Comparison of ENCODE assay signal across 8 mouse cellular contexts in genomic region chrX:159372753-159373144, GRCm38 (mm10). TPM values are rescaled to one million over a fixed set of nuclear protein-coding genes. Genes with fewer than 3 reads are reported as not detected.
DNase-seq lines count a peak whose midpoint lies in the region; ATAC-seq and TF ChIP-seq lines count a peak whose summit lies in the region.

No protein-coding gene starts in this region.

- H3K27me3 ChIP-seq in kidney, postnatal 0 days (ENCODE audit: insufficient read depth, low read length): no peaks in the 10 kb centered on the region
- no peaks in the 10 kb centered on the region for H3K27me3 ChIP-seq in embryonic facial prominence, embryonic 11.5 days (ENCODE audit: control insufficient read depth, insufficient read depth, low read length)
- no peaks in the 10 kb centered on the region for H3K27me3 ChIP-seq in intestine, embryonic 14.5 days (replicated peaks; ENCODE audit: control insufficient read depth, insufficient read depth, low read length)
- H3K27me3 ChIP-seq in myocyte (ENCODE audit: control insufficient read depth, insufficient read depth, insufficient read length): no peaks in the 10 kb centered on the region

- no peaks in the 10 kb centered on the region for H3K9me3 ChIP-seq in kidney, postnatal 0 days (replicated peaks; ENCODE audit: low read length)
- H3K9me3 ChIP-seq in embryonic facial prominence, embryonic 11.5 days (replicated peaks; ENCODE audit: control insufficient read depth, low read length): no peaks in the 10 kb centered on the region
- H3K9me3 ChIP-seq in intestine, embryonic 14.5 days (ENCODE audit: control insufficient read depth, low read length): no peaks in the 10 kb centered on the region

- H3K79me2 ChIP-seq in myocyte (ENCODE audit: control insufficient read depth, insufficient read depth): peaks cover 40% of the 10 kb centered on the region

- peak overlapping the region; percentile 71 for H3K9ac ChIP-seq in kidney, postnatal 0 days (ENCODE audit: low read depth, low read length)
- H3K9ac ChIP-seq in embryonic facial prominence, embryonic 11.5 days (replicated peaks; ENCODE audit: low read length): peak overlapping the region; percentile 70
- peak overlapping the region; percentile 64 for H3K9ac ChIP-seq in intestine, embryonic 14.5 days (ENCODE audit: low read length)

- H3K36me3 ChIP-seq in kidney, postnatal 0 days (ENCODE audit: insufficient read depth, low read length): no peaks in the 10 kb centered on the region
- H3K36me3 ChIP-seq in embryonic facial prominence, embryonic 11.5 days (replicated peaks; ENCODE audit: control insufficient read depth, insufficient read depth, low read depth, low read length): no peaks in the 10 kb centered on the region
- no peaks in the 10 kb centered on the region; the same call in none of the 2 replicates for H3K36me3 ChIP-seq in intestine, embryonic 14.5 days (ENCODE audit: control insufficient read depth, insufficient read depth, low read length)
- H3K36me3 ChIP-seq in myocyte (ENCODE audit: control insufficient read depth, insufficient read depth): no peaks in the 10 kb centered on the region

- H3ac ChIP-seq in myocyte (ENCODE audit: control insufficient read depth, insufficient read length): peak overlapping the region; percentile 54

- TF ChIP-seq CTCF in kidney, postnatal 0 days (IDR thresholded peaks at IDR 0.05; ENCODE audit: low read depth): no peak

- H3K4me1 ChIP-seq in kidney, postnatal 0 days (replicated peaks; ENCODE audit: insufficient read depth, low read length): no peaks in the 10 kb centered on the region
- no peaks in the 10 kb centered on the region for H3K4me1 ChIP-seq in embryonic facial prominence, embryonic 11.5 days (ENCODE audit: control insufficient read depth, insufficient read depth, low read length)
- H3K4me1 ChIP-seq in intestine, embryonic 14.5 days (replicated peaks; ENCODE audit: control insufficient read depth, insufficient read depth, low read length): no peaks in the 10 kb centered on the region

- peak overlapping the region; percentile 83 for H3K27ac ChIP-seq in kidney, postnatal 0 days
- H3K27ac ChIP-seq in embryonic facial prominence, embryonic 11.5 days (replicated peaks; ENCODE audit: low read depth, low read length): no peak overlapping the region; the same call in 1 of the 2 replicates
- H3K27ac ChIP-seq in intestine, embryonic 14.5 days (ENCODE audit: low read depth): peak overlapping the region; percentile 65; the same call in 1 of the 2 replicates

- 29% methylated on average over 9 of the region's 9 CpGs for WGBS in kidney, postnatal 0 days
- 20% methylated on average over 9 of the region's 9 CpGs for WGBS in embryonic facial prominence, embryonic 11.5 days
- WGBS in intestine, embryonic 14.5 days: 10% methylated on average over 9 of the region's 9 CpGs

- TF ChIP-seq POLR2A in myocyte (IDR thresholded peaks at IDR 0.05; ENCODE audit: insufficient read length, low read depth): no peak

- peak overlapping the region; percentile 69 for H3K4me3 ChIP-seq in kidney, postnatal 0 days (replicated peaks; ENCODE audit: low read depth, low read length)
- H3K4me3 ChIP-seq in embryonic facial prominence, embryonic 11.5 days (ENCODE audit: low read depth, low read length): peak overlapping the region; percentile 67
- H3K4me3 ChIP-seq in intestine, embryonic 14.5 days (ENCODE audit: low read depth, low read length): peak overlapping the region; percentile 56
- H3K4me3 ChIP-seq in myocyte: peak overlapping the region; percentile 57

- peak; percentile 2 for DNase-seq in kidney, postnatal 0 days (ENCODE audit: low spot score)
- no peak for DNase-seq in kidney, adult 18-20 months
- no peak for DNase-seq in embryonic facial prominence, embryonic 11.5 days (ENCODE audit: low spot score)
- DNase-seq in intestine, embryonic 14.5 days (ENCODE audit: low spot score): no peak
- DNase-seq in ovary, postnatal 36 days (ENCODE audit: low spot score): no peak
- no peak for DNase-seq in layer of hippocampus, adult 9-11 months
- no peak for DNase-seq in thymus, postnatal 25 days

- ATAC-seq in kidney, postnatal 0 days (replicated peaks; ENCODE audit: low FRiP score, low read depth): no peak
- no peak for ATAC-seq in embryonic facial prominence, embryonic 11.5 days (replicated peaks; ENCODE audit: insufficient number of reproducible peaks, low FRiP score, low TSS enrichment, low read depth)
- no peak for ATAC-seq in intestine, embryonic 14.5 days (replicated peaks; ENCODE audit: low FRiP score, low TSS enrichment, low read depth)

- peak overlapping the region; percentile 53 for H3K4me2 ChIP-seq in kidney, postnatal 0 days (ENCODE audit: low read length)
- peak overlapping the region; percentile 33 for H3K4me2 ChIP-seq in embryonic facial prominence, embryonic 11.5 days (ENCODE audit: low read depth, low read length)
- peak overlapping the region; percentile 52 for H3K4me2 ChIP-seq in intestine, embryonic 14.5 days (ENCODE audit: low read length)
- peak overlapping the region; percentile 62 for H3K4me2 ChIP-seq in myocyte (ENCODE audit: low read depth)

TF ChIP-seq in myocyte, 11 proteins besides CTCF, POLR2A, EP300 and RAD21:
- no peak for TF ChIP-seq SRF (IDR thresholded peaks at IDR 0.05; ENCODE audit: control insufficient read depth, insufficient read length, low read depth)
- TF ChIP-seq POLR2AphosphoS2 (IDR thresholded peaks at IDR 0.05; ENCODE audit: insufficient read length, low read depth): no peak
- TF ChIP-seq E2F4 (IDR thresholded peaks at IDR 0.05; ENCODE audit: insufficient read depth): no peak
- TF ChIP-seq TCF12 (IDR thresholded peaks at IDR 0.05; ENCODE audit: insufficient read depth, poor library complexity, severe bottlenecking): no peak
- no peak for TF ChIP-seq USF1 (IDR thresholded peaks at IDR 0.05; ENCODE audit: low read depth)
- TF ChIP-seq MAX (IDR thresholded peaks at IDR 0.05; ENCODE audit: low read depth): no peak

RNA-seq across cellular contexts. Expression of gene Eif1ax, which starts 0.8 kb away (rescaled TPM):
- 104 and 108 TPM in 2 replicates for polyA plus RNA-seq in kidney, postnatal 0 days (2015; fragmentation: Nextera tagmentation; extraction: Ambion mirVana)
- 151 and 165 TPM in 2 replicates for polyA plus RNA-seq in embryonic facial prominence, embryonic 11.5 days (2014; fragmentation: Nextera tagmentation; extraction: Ambion mirVana)
- polyA plus RNA-seq in intestine, embryonic 14.5 days (2014; fragmentation: Nextera tagmentation; extraction: Ambion mirVana): 132 and 135 TPM in 2 replicates
- 115 TPM for polyA plus RNA-seq in myocyte (2012; fragmentation: generic; extraction: Trizol)

RNA-seq across cellular contexts. Expression of gene Map7d2, which starts 41.6 kb away (rescaled TPM):
- 1.8 and 1.9 TPM in 2 replicates for polyA plus RNA-seq in kidney, postnatal 0 days (2015; fragmentation: Nextera tagmentation; extraction: Ambion mirVana)
- 6.6 and 6.7 TPM in 2 replicates for polyA plus RNA-seq in embryonic facial prominence, embryonic 11.5 days (2014; fragmentation: Nextera tagmentation; extraction: Ambion mirVana)
- polyA plus RNA-seq in intestine, embryonic 14.5 days (2014; fragmentation: Nextera tagmentation; extraction: Ambion mirVana): 1.6 and 1.9 TPM in 2 replicates
- 0.02 TPM for polyA plus RNA-seq in myocyte (2012; fragmentation: generic; extraction: Trizol)
